Mouse (Mus musculus): ENCODE data around the gene Nebl. TPM values are rescaled to one million over a fixed set of nuclear protein-coding genes. Genes with fewer than 3 reads are reported as not detected.

Nebl gene
- polyA plus RNA-seq, 1 experiment: 1.2 TPM

GRCm38 (mm10) chr2:17531355-17532105 lies 199.7 kb downstream of the Nebl start:
- Histone ChIP-seq H3K4me1 (ENCODE audit: control insufficient read depth, insufficient read depth, low read length) (no peaks in the 10 kb centered on the region), H3K27me3 (ENCODE audit: control insufficient read depth, insufficient read depth, low read length, poor library complexity, severe bottlenecking) (no peaks in the 10 kb centered on the region), H3K36me3 (ENCODE audit: control insufficient read depth, insufficient read depth, low read length, poor library complexity, severe bottlenecking) (no peaks in the 10 kb centered on the region), H3K9ac (ENCODE audit: low read depth, poor library complexity, severe bottlenecking) (no peak overlapping the region), H3K9me3 (replicated peaks; ENCODE audit: control insufficient read depth, insufficient read depth, low read length, poor library complexity, severe bottlenecking) (no peaks in the 10 kb centered on the region), H3K27ac (ENCODE audit: insufficient read depth, low read length) (no peak overlapping the region), H3K4me3 (ENCODE audit: low read depth, low read length) (no peak overlapping the region)
- TF ChIP-seq POLR2A (IDR thresholded peaks at IDR 0.05; ENCODE audit: insufficient read depth, low read length) (no peak), EP300 (IDR thresholded peaks at IDR 0.05; ENCODE audit: insufficient read depth, low read depth, low read length) (no peak), CTCF (IDR thresholded peaks at IDR 0.05; ENCODE audit: low read depth, low read length) (no peak)

DNA sequence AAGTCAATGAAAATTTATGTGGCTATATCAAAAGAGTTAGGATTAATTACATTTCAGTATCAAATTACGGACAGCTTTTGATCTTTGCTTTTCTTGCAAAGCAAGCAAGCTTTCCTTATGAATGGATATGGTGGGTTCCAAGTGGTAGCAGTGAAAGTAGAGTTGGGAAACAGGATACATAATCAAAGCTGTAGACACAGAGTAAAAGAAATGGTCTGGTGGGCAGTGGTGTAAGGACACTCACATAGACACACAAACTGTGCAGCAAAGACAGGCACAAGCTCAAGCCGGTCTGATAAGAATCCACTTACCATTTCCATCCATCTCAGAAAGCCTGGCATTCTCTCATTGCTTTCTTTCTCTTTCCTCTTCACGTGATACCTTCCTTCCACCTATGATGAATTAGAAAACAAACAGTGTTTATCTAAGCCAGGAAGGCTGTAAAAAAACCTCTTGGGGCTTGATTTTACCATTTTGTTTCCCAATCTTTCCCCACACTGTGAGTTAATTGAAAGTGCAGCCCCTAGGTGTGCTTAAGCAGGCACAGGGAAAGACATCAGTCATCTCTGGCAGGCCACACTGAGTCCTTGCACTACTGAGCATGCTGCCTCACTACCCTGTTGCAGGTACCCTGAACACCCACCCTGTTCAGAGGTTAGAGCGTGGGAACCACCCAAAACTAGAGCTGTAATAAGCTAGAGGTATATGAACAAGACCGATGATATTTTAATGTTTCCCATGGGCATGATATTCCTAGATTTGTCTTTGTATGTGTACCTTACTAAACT lies 205.3 kb downstream of the Nebl start:
- Histone ChIP-seq H3K4me1 (ENCODE audit: control insufficient read depth, insufficient read depth, low read length) (no peaks in the 10 kb centered on the region), H3K4me3 (ENCODE audit: low read depth, low read length) (no peak overlapping the region), H3K27me3 (ENCODE audit: control insufficient read depth, insufficient read depth, low read length, poor library complexity, severe bottlenecking) (no peaks in the 10 kb centered on the region), H3K9ac (ENCODE audit: low read depth, poor library complexity, severe bottlenecking) (no peak overlapping the region), H3K27ac (ENCODE audit: insufficient read depth, low read length) (no peak overlapping the region), H3K9me3 (replicated peaks; ENCODE audit: control insufficient read depth, insufficient read depth, low read length, poor library complexity, severe bottlenecking) (no peaks in the 10 kb centered on the region), H3K36me3 (ENCODE audit: control insufficient read depth, insufficient read depth, low read length, poor library complexity, severe bottlenecking) (no peaks in the 10 kb centered on the region)
- TF ChIP-seq CTCF (IDR thresholded peaks at IDR 0.05; ENCODE audit: low read depth, low read length): no peak

DNA sequence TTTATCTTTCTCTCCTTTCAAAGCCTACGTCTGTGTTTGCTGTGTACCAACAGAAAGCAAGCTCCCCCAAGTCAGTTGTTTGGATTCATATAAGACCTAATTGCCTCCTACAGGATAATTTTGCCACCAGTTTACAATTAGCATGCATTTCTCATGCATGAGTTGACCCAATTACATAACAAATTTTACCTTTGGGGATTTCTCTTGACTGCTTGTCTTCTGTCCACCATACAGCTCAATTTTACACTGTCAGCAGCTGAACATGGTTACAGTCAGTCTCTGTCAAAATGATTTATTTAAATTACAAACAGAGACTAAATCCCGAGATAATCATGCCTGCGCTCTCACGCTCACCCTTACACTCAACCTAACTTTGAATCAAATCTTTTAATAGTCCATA lies 206.1 kb downstream of the Nebl start:
- no peak overlapping the region for H3K9ac ChIP-seq (ENCODE audit: low read depth, poor library complexity, severe bottlenecking)
- H3K4me3 ChIP-seq (ENCODE audit: low read depth, low read length): no peak overlapping the region
- no peaks in the 10 kb centered on the region for H3K27me3 ChIP-seq (ENCODE audit: control insufficient read depth, insufficient read depth, low read length, poor library complexity, severe bottlenecking)
- H3K27ac ChIP-seq (ENCODE audit: insufficient read depth, low read length): no peak overlapping the region
- no peaks in the 10 kb centered on the region for H3K36me3 ChIP-seq (ENCODE audit: control insufficient read depth, insufficient read depth, low read length, poor library complexity, severe bottlenecking)
- H3K4me1 ChIP-seq (ENCODE audit: control insufficient read depth, insufficient read depth, low read length): no peaks in the 10 kb centered on the region
- TF ChIP-seq POLR2A (IDR thresholded peaks at IDR 0.05; ENCODE audit: insufficient read depth, low read length): no peak
- H3K9me3 ChIP-seq (replicated peaks; ENCODE audit: control insufficient read depth, insufficient read depth, low read length, poor library complexity, severe bottlenecking): no peaks in the 10 kb centered on the region

DNA sequence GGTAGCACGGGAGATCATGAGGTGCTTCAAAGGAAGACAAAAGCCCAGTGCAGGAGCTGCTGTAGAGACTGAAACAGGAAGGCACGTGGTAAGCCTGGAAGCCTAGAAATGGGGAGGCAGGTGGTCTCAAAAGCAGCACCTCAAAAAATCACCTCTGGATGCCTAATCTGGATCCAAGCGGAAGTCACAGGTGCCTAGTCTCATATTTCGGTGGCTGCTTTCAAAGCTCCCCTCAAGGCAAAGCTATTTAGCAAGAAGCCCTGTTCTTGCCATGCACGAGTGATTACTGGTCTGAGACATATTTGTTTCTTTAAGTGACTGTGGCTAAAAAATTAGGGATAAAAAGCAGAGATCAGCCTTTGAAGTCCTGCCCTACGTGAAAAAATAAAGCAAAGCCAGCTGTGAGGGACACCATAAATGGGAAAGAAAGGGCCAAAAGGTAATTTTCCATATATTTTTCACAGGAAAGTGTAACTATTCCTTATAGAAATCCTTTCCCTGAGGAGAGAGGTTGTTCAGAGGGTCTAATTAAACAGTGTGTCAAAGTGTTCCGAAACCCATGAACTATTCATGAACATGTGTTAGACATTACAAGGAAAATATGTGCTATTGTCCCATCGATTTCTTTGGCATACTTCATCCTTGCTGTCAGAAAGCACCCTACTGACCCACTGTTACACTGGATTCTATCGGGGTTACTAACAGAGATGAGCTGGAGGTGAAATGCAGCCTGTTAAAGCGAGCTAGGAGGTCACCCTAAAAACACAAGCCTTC lies 206.9 kb downstream of the Nebl start:
- H3K4me1 ChIP-seq (ENCODE audit: control insufficient read depth, insufficient read depth, low read length): no peaks in the 10 kb centered on the region
- TF ChIP-seq POLR2A (IDR thresholded peaks at IDR 0.05; ENCODE audit: insufficient read depth, low read length): no peak
- no peak for TF ChIP-seq CTCF (IDR thresholded peaks at IDR 0.05; ENCODE audit: low read depth, low read length)
- no peak for TF ChIP-seq EP300 (IDR thresholded peaks at IDR 0.05; ENCODE audit: insufficient read depth, low read depth, low read length)
- H3K9ac ChIP-seq (ENCODE audit: low read depth, poor library complexity, severe bottlenecking): no peak overlapping the region
- no peaks in the 10 kb centered on the region for H3K9me3 ChIP-seq (replicated peaks; ENCODE audit: control insufficient read depth, insufficient read depth, low read length, poor library complexity, severe bottlenecking)
- H3K36me3 ChIP-seq (ENCODE audit: control insufficient read depth, insufficient read depth, low read length, poor library complexity, severe bottlenecking): no peaks in the 10 kb centered on the region
- no peak overlapping the region for H3K4me3 ChIP-seq (ENCODE audit: low read depth, low read length)
- H3K27ac ChIP-seq (ENCODE audit: insufficient read depth, low read length): no peak overlapping the region
- H3K27me3 ChIP-seq (ENCODE audit: control insufficient read depth, insufficient read depth, low read length, poor library complexity, severe bottlenecking): no peaks in the 10 kb centered on the region

- H3K36me3 ChIP-seq (ENCODE audit: control insufficient read depth, insufficient read depth, low read length, poor library complexity, severe bottlenecking): no peaks in the 10 kb centered on the region
- no peak overlapping the region for H3K9ac ChIP-seq (ENCODE audit: low read depth, poor library complexity, severe bottlenecking)
- H3K4me1 ChIP-seq (ENCODE audit: control insufficient read depth, insufficient read depth, low read length): no peaks in the 10 kb centered on the region
- H3K27me3 ChIP-seq (ENCODE audit: control insufficient read depth, insufficient read depth, low read length, poor library complexity, severe bottlenecking): no peaks in the 10 kb centered on the region
- H3K27ac ChIP-seq (ENCODE audit: insufficient read depth, low read length): no peak overlapping the region
- no peaks in the 10 kb centered on the region for H3K9me3 ChIP-seq (replicated peaks; ENCODE audit: control insufficient read depth, insufficient read depth, low read length, poor library complexity, severe bottlenecking)
- no peak overlapping the region for H3K4me3 ChIP-seq (ENCODE audit: low read depth, low read length)
- no peak for TF ChIP-seq CTCF (IDR thresholded peaks at IDR 0.05; ENCODE audit: low read depth, low read length)
- no peak for TF ChIP-seq POLR2A (IDR thresholded peaks at IDR 0.05; ENCODE audit: insufficient read depth, low read length)
- TF ChIP-seq EP300 (IDR thresholded peaks at IDR 0.05; ENCODE audit: insufficient read depth, low read depth, low read length): no peak
These were observed 207.5 kb downstream of the Nebl start for GRCm38 (mm10) chr2:17523791-17524190.

- Histone ChIP-seq H3K36me3 (ENCODE audit: control insufficient read depth, insufficient read depth, low read length, poor library complexity, severe bottlenecking) (no peaks in the 10 kb centered on the region), H3K27ac (ENCODE audit: insufficient read depth, low read length) (no peak overlapping the region), H3K27me3 (ENCODE audit: control insufficient read depth, insufficient read depth, low read length, poor library complexity, severe bottlenecking) (no peaks in the 10 kb centered on the region), H3K9ac (ENCODE audit: low read depth, poor library complexity, severe bottlenecking) (no peak overlapping the region), H3K4me1 (ENCODE audit: control insufficient read depth, insufficient read depth, low read length) (no peaks in the 10 kb centered on the region), H3K9me3 (replicated peaks; ENCODE audit: control insufficient read depth, insufficient read depth, low read length, poor library complexity, severe bottlenecking) (no peaks in the 10 kb centered on the region), H3K4me3 (ENCODE audit: low read depth, low read length) (no peak overlapping the region)
- TF ChIP-seq EP300 (IDR thresholded peaks at IDR 0.05; ENCODE audit: insufficient read depth, low read depth, low read length): no peak
- no peak for TF ChIP-seq POLR2A (IDR thresholded peaks at IDR 0.05; ENCODE audit: insufficient read depth, low read length)
- TF ChIP-seq CTCF (IDR thresholded peaks at IDR 0.05; ENCODE audit: low read depth, low read length): no peak
These were observed 215.6 kb downstream of the Nebl start for GRCm38 (mm10) chr2:17515686-17516085.
